Mouse (Mus musculus): ENCODE data around the gene Hnrnpll. TPM values are rescaled to one million over a fixed set of nuclear protein-coding genes. Genes with fewer than 3 reads are reported as not detected.

Hnrnpll gene
- polyA plus RNA-seq, 1 experiment from 2014 or later, result 60.6 TPM

- Histone ChIP-seq H3K36me3 (no peaks in the 10 kb centered on the region), H3K4me3 (no peak overlapping the region), H3K27ac (ENCODE audit: poor library complexity, severe bottlenecking) (no peak overlapping the region), H3K4me1 (replicated peaks) (peaks cover 4% of the 10 kb centered on the region), H3K27me3 (replicated peaks) (no peaks in the 10 kb centered on the region), H3K9me3 (replicated peaks) (peaks cover 7% of the 10 kb centered on the region), H3K4me2 (no peak overlapping the region), H3K9ac (no peak overlapping the region)
- no peak for ATAC-seq (ENCODE audit: insufficient number of reproducible peaks, low FRiP score)
- WGBS, result 81% methylated on average over 11 of the region's 11 CpGs
These were observed 24.5 kb upstream of the Hnrnpll start for GRCm38 (mm10) chr17:80086591-80086990.

GRCm38 (mm10) chr17:80084424-80084823 lies 22.3 kb upstream of the Hnrnpll start:
- H3K9ac ChIP-seq, result no peak overlapping the region
- no peaks in the 10 kb centered on the region for H3K36me3 ChIP-seq
- peaks cover 4% of the 10 kb centered on the region for H3K4me1 ChIP-seq (replicated peaks)
- H3K27ac ChIP-seq (ENCODE audit: poor library complexity, severe bottlenecking), result no peak overlapping the region
- no peak overlapping the region for H3K4me3 ChIP-seq
- no peaks in the 10 kb centered on the region for H3K27me3 ChIP-seq (replicated peaks)
- H3K9me3 ChIP-seq (replicated peaks), result peaks cover 7% of the 10 kb centered on the region
- no peak for ATAC-seq (ENCODE audit: insufficient number of reproducible peaks, low FRiP score)
- H3K4me2 ChIP-seq, result no peak overlapping the region
- 39% methylated on average over 9 of the region's 9 CpGs for WGBS

- no peak overlapping the region for H3K4me3 ChIP-seq
These were observed 21.1 kb upstream of the Hnrnpll start for GRCm38 (mm10) chr17:80083223-80083622.

GRCm38 (mm10) chr17:80078726-80079125 lies 16.6 kb upstream of the Hnrnpll start:
- no peak for ATAC-seq (ENCODE audit: insufficient number of reproducible peaks, low FRiP score)
- Histone ChIP-seq H3K4me3 (no peak overlapping the region), H3K4me1 (replicated peaks) (no peaks in the 10 kb centered on the region; the same call in 1 of the 2 replicates), H3K36me3 (no peaks in the 10 kb centered on the region), H3K27ac (ENCODE audit: poor library complexity, severe bottlenecking) (no peak overlapping the region), H3K9ac (no peak overlapping the region), H3K27me3 (replicated peaks) (no peaks in the 10 kb centered on the region), H3K9me3 (replicated peaks) (no peaks in the 10 kb centered on the region), H3K4me2 (no peak overlapping the region)
- WGBS, result 83% methylated on average over 4 of the region's 4 CpGs

More at GRCm38 (mm10) chr17:80083223-80083622, 21.1 kb upstream of the Hnrnpll start:
- Histone ChIP-seq H3K27ac (ENCODE audit: poor library complexity, severe bottlenecking) (no peak overlapping the region), H3K9ac (no peak overlapping the region), H3K9me3 (replicated peaks) (peaks cover 7% of the 10 kb centered on the region), H3K4me1 (replicated peaks) (peaks cover 4% of the 10 kb centered on the region), H3K36me3 (no peaks in the 10 kb centered on the region), H3K27me3 (replicated peaks) (no peaks in the 10 kb centered on the region), H3K4me2 (no peak overlapping the region)
- WGBS, result 77% methylated on average over 6 of the region's 6 CpGs
- no peak for ATAC-seq (ENCODE audit: insufficient number of reproducible peaks, low FRiP score)

GRCm38 (mm10) chr17:80067257-80067656 lies 5.1 kb upstream of the Hnrnpll start:
- Histone ChIP-seq H3K9me3 (replicated peaks) (no peaks in the 10 kb centered on the region), H3K27me3 (replicated peaks) (no peaks in the 10 kb centered on the region), H3K27ac (ENCODE audit: poor library complexity, severe bottlenecking) (no peak overlapping the region), H3K36me3 (no peaks in the 10 kb centered on the region), H3K4me3 (no peak overlapping the region), H3K9ac (no peak overlapping the region), H3K4me2 (no peak overlapping the region), H3K4me1 (replicated peaks) (peaks cover 6% of the 10 kb centered on the region; the same call in 1 of the 2 replicates)
- no peak for ATAC-seq (ENCODE audit: insufficient number of reproducible peaks, low FRiP score)
- WGBS, result 83% methylated on average over 5 of the region's 6 CpGs

- no peaks in the 10 kb centered on the region for H3K36me3 ChIP-seq
- H3K27me3 ChIP-seq (replicated peaks), result no peaks in the 10 kb centered on the region
- H3K9me3 ChIP-seq (replicated peaks), result no peaks in the 10 kb centered on the region
- ATAC-seq (ENCODE audit: insufficient number of reproducible peaks, low FRiP score), result no peak
- H3K4me3 ChIP-seq, result no peak overlapping the region
- no peak overlapping the region for H3K27ac ChIP-seq (ENCODE audit: poor library complexity, severe bottlenecking)
- H3K4me1 ChIP-seq (replicated peaks), result peaks cover 14% of the 10 kb centered on the region
- no peak overlapping the region for H3K9ac ChIP-seq
- H3K4me2 ChIP-seq, result no peak overlapping the region
- WGBS, result 77% methylated on average over 8 of the region's 8 CpGs
These were observed 1.8 kb upstream of the Hnrnpll start for GRCm38 (mm10) chr17:80063840-80064495.

GRCm38 (mm10) chr17:80063386-80063785 lies 1.3 kb upstream of the Hnrnpll start:
- peak overlapping the region; percentile 32; the same call in 1 of the 2 replicates for H3K9ac ChIP-seq

GRCm38 (mm10) chr17:80062620-80063010 lies 481 bp upstream of the Hnrnpll start:
- Histone ChIP-seq H3K27ac (ENCODE audit: poor library complexity, severe bottlenecking) (peak overlapping the region; percentile 100), H3K27me3 (replicated peaks) (no peaks in the 10 kb centered on the region), H3K36me3 (no peaks in the 10 kb centered on the region), H3K9me3 (replicated peaks) (no peaks in the 10 kb centered on the region), H3K4me1 (replicated peaks) (peaks cover 21% of the 10 kb centered on the region), H3K9ac (peak overlapping the region; percentile 80), H3K4me3 (peak overlapping the region; percentile 94), H3K4me2 (peak overlapping the region; percentile 81)
- ATAC-seq (ENCODE audit: insufficient number of reproducible peaks, low FRiP score), result no peak
- whole genome bisulfite sequencing, result under 1% methylated on average over 15 of the region's 15 CpGs

More at GRCm38 (mm10) chr17:80063386-80063785, 1.3 kb upstream of the Hnrnpll start:
- Histone ChIP-seq H3K9me3 (replicated peaks) (no peaks in the 10 kb centered on the region), H3K27me3 (replicated peaks) (no peaks in the 10 kb centered on the region), H3K4me1 (replicated peaks) (peaks cover 16% of the 10 kb centered on the region), H3K36me3 (no peaks in the 10 kb centered on the region), H3K4me2 (peak overlapping the region; percentile 81), H3K4me3 (peak overlapping the region; percentile 94; the same call in 1 of the 2 replicates), H3K27ac (ENCODE audit: poor library complexity, severe bottlenecking) (no peak overlapping the region)
- no peak for ATAC-seq (ENCODE audit: insufficient number of reproducible peaks, low FRiP score)
- 56% methylated on average over 10 of the region's 10 CpGs for WGBS

GRCm38 (mm10) chr17:80060828-80061782 lies 1.0 kb downstream of the Hnrnpll start:
- H3K4me3 ChIP-seq, result peak overlapping the region; percentile 94
- ATAC-seq (ENCODE audit: insufficient number of reproducible peaks, low FRiP score), result peak; percentile 17; the same call in 1 of the 2 replicates
- peak overlapping the region; percentile 81 for H3K4me2 ChIP-seq
- peak overlapping the region; percentile 99 for H3K9ac ChIP-seq
- WGBS, result under 1% methylated on average over 74 of the region's 83 CpGs
- H3K27ac ChIP-seq (ENCODE audit: poor library complexity, severe bottlenecking), result peak overlapping the region; percentile 100
- peaks cover 21% of the 10 kb centered on the region for H3K4me1 ChIP-seq (replicated peaks)
- H3K27me3 ChIP-seq (replicated peaks), result no peaks in the 10 kb centered on the region
- H3K9me3 ChIP-seq (replicated peaks), result no peaks in the 10 kb centered on the region
- no peaks in the 10 kb centered on the region for H3K36me3 ChIP-seq

GRCm38 (mm10) chr17:80060151-80060550 lies 2.0 kb downstream of the Hnrnpll start:
- H3K4me2 ChIP-seq, result peak overlapping the region; percentile 81
- peak overlapping the region; percentile 100 for H3K27ac ChIP-seq (ENCODE audit: poor library complexity, severe bottlenecking)
- no peaks in the 10 kb centered on the region for H3K27me3 ChIP-seq (replicated peaks)
- no peak for ATAC-seq (ENCODE audit: insufficient number of reproducible peaks, low FRiP score)
- H3K9me3 ChIP-seq (replicated peaks), result no peaks in the 10 kb centered on the region
- peak overlapping the region; percentile 99 for H3K9ac ChIP-seq
- H3K4me3 ChIP-seq, result peak overlapping the region; percentile 94
- no peaks in the 10 kb centered on the region for H3K36me3 ChIP-seq
- WGBS, result 15% methylated on average over 5 of the region's 5 CpGs
- H3K4me1 ChIP-seq (replicated peaks), result peaks cover 21% of the 10 kb centered on the region

GRCm38 (mm10) chr17:80059731-80060130 lies 2.4 kb downstream of the Hnrnpll start:
- H3K9ac ChIP-seq, result no peak overlapping the region
- peak overlapping the region; percentile 81 for H3K4me2 ChIP-seq
- H3K27ac ChIP-seq (ENCODE audit: poor library complexity, severe bottlenecking), result no peak overlapping the region
- 21% methylated on average over 1 of the region's 1 CpGs for WGBS
- H3K9me3 ChIP-seq (replicated peaks), result no peaks in the 10 kb centered on the region
- H3K36me3 ChIP-seq, result no peaks in the 10 kb centered on the region
- peaks cover 23% of the 10 kb centered on the region for H3K4me1 ChIP-seq (replicated peaks)
- peak overlapping the region; percentile 94 for H3K4me3 ChIP-seq
- ATAC-seq (ENCODE audit: insufficient number of reproducible peaks, low FRiP score), result no peak
- H3K27me3 ChIP-seq (replicated peaks), result no peaks in the 10 kb centered on the region
